Mouse (Mus musculus): ENCODE results near the gene Cbfb.
A peak's percentile ranks its signal among the peaks of the same experiment; 100 is the strongest.
"Not testable (repeated sequence)": the region's sequence is repeated elsewhere in the genome, so short reads cannot be mapped to it uniquely, and the experiment has no call there.

The Cbfb gene

GRCm38 (mm10) chr8:105182201-105182600, 11.7 kb downstream of the Cbfb start:
- DNase-seq (ENCODE audit: extremely low spot score): no peak

- no peak for DNase-seq (ENCODE audit: extremely low spot score)
Observed at GRCm38 (mm10) chr8:105186467-105187005, 16.1 kb downstream of the Cbfb start.

- no peak for DNase-seq (ENCODE audit: extremely low spot score)
Observed at GRCm38 (mm10) chr8:105192182-105192581, 21.7 kb downstream of the Cbfb start.

GRCm38 (mm10) chr8:105205748-105206147, 35.3 kb downstream of the Cbfb start:
- no peak for DNase-seq (ENCODE audit: extremely low spot score)

GRCm38 (mm10) chr8:105206766-105207275, 36.3 kb downstream of the Cbfb start:
- no peak for DNase-seq (ENCODE audit: extremely low spot score)

- no peak for DNase-seq (ENCODE audit: extremely low spot score)
Observed at GRCm38 (mm10) chr8:105207675-105208273, 37.3 kb downstream of the Cbfb start.

GRCm38 (mm10) chr8:105209153-105210110, 39.0 kb downstream of the Cbfb start:
- DNase-seq (ENCODE audit: extremely low spot score): no peak

- no peak for DNase-seq (ENCODE audit: extremely low spot score)
Observed at GRCm38 (mm10) chr8:105214104-105214503, 43.6 kb downstream of the Cbfb start.

GRCm38 (mm10) chr8:105217926-105218522, 47.5 kb downstream of the Cbfb start:
- DNase-seq (ENCODE audit: extremely low spot score): peak; percentile 31

GRCm38 (mm10) chr8:105223850-105224249, 53.4 kb downstream of the Cbfb start:
- DNase-seq (ENCODE audit: extremely low spot score): no peak

- peak; percentile 98 for DNase-seq (ENCODE audit: extremely low spot score)
Observed at GRCm38 (mm10) chr8:105224413-105225271, 54.2 kb downstream of the Cbfb start, which contains the start of gene D230025D16Rik. TSS of gene D230025D16Rik (plus strand) at chr8:105225145.

- DNase-seq (ENCODE audit: extremely low spot score): no peak
Observed at GRCm38 (mm10) chr8:105225272-105225593, 54.8 kb downstream of the Cbfb start.

- DNase-seq (ENCODE audit: extremely low spot score): no peak
Observed at GRCm38 (mm10) chr8:105225917-105226316, 55.4 kb downstream of the Cbfb start.

GRCm38 (mm10) chr8:105231503-105232320, 61.2 kb downstream of the Cbfb start:
- DNase-seq (ENCODE audit: extremely low spot score): no peak

GRCm38 (mm10) chr8:105232321-105232693, 61.8 kb downstream of the Cbfb start:
- DNase-seq (ENCODE audit: extremely low spot score): not testable (repeated sequence)

- no peak for DNase-seq (ENCODE audit: extremely low spot score)
Observed at GRCm38 (mm10) chr8:105233126-105233935, 62.9 kb downstream of the Cbfb start.

GRCm38 (mm10) chr8:105235206-105235605, 64.7 kb downstream of the Cbfb start:
- no peak for DNase-seq (ENCODE audit: extremely low spot score)

- no peak for DNase-seq (ENCODE audit: extremely low spot score)
Observed at GRCm38 (mm10) chr8:105237442-105238142, 67.1 kb downstream of the Cbfb start.

- DNase-seq (ENCODE audit: extremely low spot score): no peak
Observed at GRCm38 (mm10) chr8:105241016-105241415, 70.5 kb downstream of the Cbfb start.

Data from embryo, embryonic 9.5 days (tissue).